14 mouse cellular contexts compared by ENCODE assay signal in the genomic region with DNA sequence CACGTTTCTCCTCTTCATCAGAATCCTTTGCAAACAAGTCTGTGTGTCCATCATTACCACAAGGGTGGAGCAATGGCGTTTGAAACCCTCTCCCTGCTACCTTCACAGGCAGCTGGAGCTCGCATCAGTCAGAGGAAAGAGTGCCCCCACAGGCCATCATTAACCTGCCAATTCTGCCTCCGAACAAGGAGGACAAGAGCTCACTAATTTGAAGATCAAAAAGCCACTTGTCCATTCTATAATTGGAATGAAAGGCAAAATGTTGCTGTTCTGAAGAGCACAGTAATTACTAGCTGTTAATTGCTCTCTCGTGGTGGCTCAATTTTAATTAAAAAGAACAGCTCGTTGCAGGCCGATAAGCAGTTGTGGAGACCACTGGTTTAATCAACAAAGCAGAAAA.
A peak's percentile ranks its signal among the peaks of the same experiment; 100 is the strongest.
DNase-seq lines count a peak whose midpoint lies in the region; ATAC-seq lines count a peak whose summit lies in the region.
"Had no signal": no experiment of that assay in that cellular context is flagged by ENCODE, and none has a peak within 500 bp of the region (broad histone marks: within the 10 kb centered on the region; RNA-seq: fewer than 3 reads in every experiment).

No protein-coding gene starts in this region.

- no peaks in the 10 kb centered on the region for H3K9me3 ChIP-seq in hindbrain, embryonic 16.5 days (ENCODE audit: control insufficient read depth, low read length)
- no peaks in the 10 kb centered on the region for H3K9me3 ChIP-seq in hindbrain, embryonic 10.5 days
- H3K9me3 ChIP-seq in midbrain, embryonic 13.5 days = no peaks in the 10 kb centered on the region
- H3K9me3 ChIP-seq: stomach, embryonic 15.5 days had no signal

- 31% methylated on average over 7 of the region's 7 CpGs for WGBS in hindbrain, embryonic 16.5 days
- 53% methylated on average over 7 of the region's 7 CpGs for WGBS in hindbrain, embryonic 10.5 days
- 42% methylated on average over 7 of the region's 7 CpGs for WGBS in midbrain, embryonic 13.5 days

- no peak overlapping the region for H3K27ac ChIP-seq in hindbrain, embryonic 16.5 days (ENCODE audit: low read depth, low read length)
- no peak overlapping the region for H3K27ac ChIP-seq in hindbrain, embryonic 10.5 days
- no peak overlapping the region for H3K27ac ChIP-seq in midbrain, embryonic 13.5 days
- H3K27ac ChIP-seq: stomach, embryonic 15.5 days had no signal

- no peaks in the 10 kb centered on the region; the same call in 1 of the 2 replicates for H3K27me3 ChIP-seq in hindbrain, embryonic 16.5 days (replicated peaks; ENCODE audit: control insufficient read depth, insufficient read depth, low read length)
- H3K27me3 ChIP-seq in hindbrain, embryonic 10.5 days (ENCODE audit: insufficient read depth, poor library complexity, severe bottlenecking) = no peaks in the 10 kb centered on the region
- H3K27me3 ChIP-seq in midbrain, embryonic 13.5 days = no peaks in the 10 kb centered on the region
- H3K27me3 ChIP-seq: stomach, embryonic 15.5 days had no signal

- ATAC-seq in hindbrain, embryonic 16.5 days = 0 out of 2 replicates have a peak, but pooled peaks have one; percentile 34
- peak; percentile 78 for ATAC-seq in midbrain, embryonic 13.5 days

- no peaks in the 10 kb centered on the region for H3K36me3 ChIP-seq in hindbrain, embryonic 16.5 days (ENCODE audit: control insufficient read depth, insufficient read depth, low read length)
- no peaks in the 10 kb centered on the region for H3K36me3 ChIP-seq in hindbrain, embryonic 10.5 days
- H3K36me3 ChIP-seq in midbrain, embryonic 13.5 days = no peaks in the 10 kb centered on the region
- H3K36me3 ChIP-seq: stomach, embryonic 15.5 days had no signal

- no peak overlapping the region for H3K9ac ChIP-seq in hindbrain, embryonic 16.5 days (ENCODE audit: low read depth, low read length)
- H3K9ac ChIP-seq in midbrain, embryonic 13.5 days (replicated peaks) = no peak overlapping the region
- H3K9ac ChIP-seq: stomach, embryonic 15.5 days had no signal

- H3K4me2 ChIP-seq in hindbrain, embryonic 16.5 days (ENCODE audit: low read length) = no peak overlapping the region
- H3K4me2 ChIP-seq in midbrain, embryonic 13.5 days (replicated peaks) = no peak overlapping the region
- H3K4me2 ChIP-seq: liver, embryonic 11.5 days; stomach, embryonic 15.5 days had no signal

- DNase-seq in hindbrain, embryonic 10.5 days (ENCODE audit: low spot score) = no peak
- DNase-seq in Muller cell, postnatal 12 days (ENCODE audit: inconsistent ontology term) = peak; percentile 68
- peak; percentile 12 for DNase-seq in embryo, embryonic 9.5 days (ENCODE audit: extremely low spot score)
- no peak for DNase-seq in B cell, adult 2 months
- no peak for DNase-seq in frontal cortex, adult 2 months (ENCODE audit: extremely low spot score in 1 of 2, low spot score in 1 of 2)
- DNase-seq in spleen, postnatal 14 days (ENCODE audit: low spot score in 2 of 2) = no peak
- DNase-seq: cerebellum, adult 9-10 months; heart, adult 18-20 months; kidney, adult 18-20 months; lung, postnatal 4 days had no signal

- no peak overlapping the region for H3K4me3 ChIP-seq in hindbrain, embryonic 16.5 days (ENCODE audit: low read length)
- H3K4me3 ChIP-seq in hindbrain, embryonic 10.5 days = no peak overlapping the region
- no peak overlapping the region for H3K4me3 ChIP-seq in midbrain, embryonic 13.5 days (replicated peaks)
- H3K4me3 ChIP-seq: stomach, embryonic 15.5 days had no signal

- H3K4me1 ChIP-seq in hindbrain, embryonic 16.5 days (ENCODE audit: control insufficient read depth, insufficient read depth, low read depth, low read length) = no peaks in the 10 kb centered on the region
- H3K4me1 ChIP-seq in hindbrain, embryonic 10.5 days (replicated peaks) = peaks cover 4% of the 10 kb centered on the region; the same call in 1 of the 2 replicates
- H3K4me1 ChIP-seq in midbrain, embryonic 13.5 days (replicated peaks) = peaks cover 2% of the 10 kb centered on the region; the same call in 1 of the 2 replicates
- H3K4me1 ChIP-seq: stomach, embryonic 15.5 days had no signal

Comparison
In these comparisons a context has a peak if more than half of its experiments do, and no peak if none do; other contexts are left out.
1. DNase-seq: peak in Muller cell, postnatal 12 days (single experiment) and embryo, embryonic 9.5 days (single experiment); none in hindbrain, embryonic 10.5 days (single experiment), B cell, adult 2 months (0 of 2), frontal cortex, adult 2 months (0 of 2) and spleen, postnatal 14 days (0 of 2).